Mouse (Mus musculus): Measurements from ENCODE around the gene Mpzl2.

DNA sequence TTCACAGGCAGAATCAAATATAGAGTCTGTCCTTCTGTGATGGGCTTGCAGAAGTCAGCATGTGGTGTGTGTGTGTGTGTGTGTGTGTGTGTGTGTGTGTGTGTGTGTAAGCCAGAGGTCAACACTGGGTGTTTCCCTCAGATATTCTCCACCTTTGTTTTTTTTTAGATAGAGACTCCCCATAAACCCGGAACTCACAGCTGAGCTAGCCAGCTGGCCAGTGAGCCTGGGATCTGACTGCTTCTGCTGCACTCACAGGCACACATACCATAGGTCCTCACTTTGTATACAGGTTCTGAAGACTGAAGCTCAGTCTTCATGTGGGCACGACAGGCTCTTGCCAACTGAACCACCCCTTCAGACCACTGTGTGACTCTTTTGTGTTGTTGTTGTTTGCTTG, 7.3 kb upstream of the Mpzl2 start:
- TF ChIP-seq CTCF (IDR thresholded peaks at IDR 0.05; ENCODE audit: extremely low read depth, insufficient read depth, low read length) (no peak), POLR2A (IDR thresholded peaks at IDR 0.05; ENCODE audit: extremely low read depth, insufficient read depth, low read length) (no peak)
